Mouse (Mus musculus) heart, adult 2 months (tissue): ENCODE measurements around the gene Zdhhc8. TPM values are rescaled to one million over a fixed set of nuclear protein-coding genes. Genes with fewer than 3 reads are reported as not detected.

Source experiments
- DNase-seq, 2 experiments: peaks; one replicate each; pipeline ENCODE4 v3.0.0; 2021
- H3K27ac ChIP-seq: fragments of 200-600 bp; 2 replicates; pipeline ENCODE4 v1.8.1; 2022
- H3K27me3 ChIP-seq: fragments of 200-500 bp; 2 replicates; pipeline ENCODE4 v1.6.1; 2012; ENCODE audit warnings: mild to moderate bottlenecking, low read length, inconsistent platforms, mixed read lengths; ENCODE audit not compliant: control insufficient read depth, insufficient read depth
- H3K36me3 ChIP-seq: fragments of 200-500 bp; 2 replicates; pipeline ENCODE4 v1.6.1; 2012; ENCODE audit warnings: low read length, inconsistent platforms; ENCODE audit not compliant: control insufficient read depth, insufficient read depth
- H3K4me1 ChIP-seq: fragments of 200-500 bp; 2 replicates; pipeline ENCODE4 v1.6.1; 2011; ENCODE audit warnings: low read length; ENCODE audit not compliant: control insufficient read depth, insufficient read depth
- H3K4me3 ChIP-seq: fragments of 200-600 bp; 2 replicates; pipeline ENCODE4 v1.8.1; 2022
- H3K79me2 ChIP-seq: fragments of 200-500 bp; replicated peaks from 2 replicates; pipeline ENCODE4 v1.6.1; 2012; ENCODE audit warnings: mild to moderate bottlenecking, inconsistent platforms, low read length, moderate library complexity, mixed read lengths; ENCODE audit not compliant: control insufficient read depth, insufficient read depth
- H3K9ac ChIP-seq: fragments of 200-500 bp; 2 replicates; pipeline ENCODE4 v1.6.1; 2012; ENCODE audit warnings: low read depth, mild to moderate bottlenecking, control low read depth, inconsistent platforms, low read length, mixed read lengths
- CTCF ChIP-seq: fragments of 200-600 bp; IDR thresholded peaks from 2 replicates; pipeline ENCODE4 v1.8.1; 2022; ENCODE audit warnings: antibody characterized with exemption, mild to moderate bottlenecking, moderate library complexity
- EP300 ChIP-seq: fragments of 200-500 bp; IDR thresholded peaks from 2 replicates; pipeline ENCODE4 v1.6.1; 2011; ENCODE audit warnings: low read depth, low read length, control low read depth; ENCODE audit not compliant: insufficient read depth
- POLR2A ChIP-seq: fragments of 200-500 bp; IDR thresholded peaks from 2 replicates; pipeline ENCODE4 v1.6.1; 2011; ENCODE audit warnings: mild to moderate bottlenecking, low read depth, low read length, control low read depth; ENCODE audit not compliant: insufficient read depth
- WGBS: fragments of 180-500 bp; shearing (Covaris S2); methylation state at CpG from one replicate; pipeline ENCODE4 v1.1.7; 2018; 5-methylcytosine and 5-hydroxymethylcytosine counted together
- intact Hi-C: fragments of 180-260 bp; cut with DNase I; formaldehyde crosslinking; loops from one replicate; pipeline ENCODE4 v1.15.1; 2025
- long read RNA-seq: library from polyadenylated mRNA; stranded (forward); transcript quantifications from one replicate; pipeline ENCODE4 v2.0.0, GENCODE M21; 2021
- polyA plus RNA-seq: library from polyadenylated mRNA; depleted of rRNA; stranded (reverse); fragments of >200 nt; gene quantifications from 2 replicates; pipeline ENCODE4 v1.2.3, GENCODE M21; 2012; rRNA removed
- total RNA-seq, 2 experiments: library from RNA; stranded (reverse); gene quantifications; 2 replicates each; pipeline ENCODE4 v1.2.3; 2021

The Zdhhc8 gene
- total RNA-seq: 10 to 100 TPM; 19.6 to 22.7 TPM
- 36.0 and 51.5 TPM in 2 replicates for polyA plus RNA-seq
- long read RNA-seq, full-length matches to known transcripts: 10 of 17 reads
- long read RNA-seq, partial matches to known transcripts: 1 of 17 reads
- long read RNA-seq, other reads (novel, unspliced or antisense): 6 of 17 reads

GRCm38 (mm10) chr16:18234671-18235388 lies at the start of gene Zdhhc8:
Zdhhc8 (minus strand) TSS chr16:18235136.
- TF ChIP-seq CTCF: 0 out of 2 replicates have a peak, but pooled peaks have one; percentile 11
- peak; percentile 62 for TF ChIP-seq POLR2A
- no peak for TF ChIP-seq EP300
- Histone ChIP-seq H3K36me3 (no peaks in the 10 kb centered on the region), H3K4me1 (peaks cover 20% of the 10 kb centered on the region), H3K9ac (peak within 1 kb of the TSS; percentile 72), H3K79me2 (peaks cover 2% of the 10 kb centered on the region), H3K27ac (peak within 1 kb of the TSS; percentile 94), H3K4me3 (peak within 1 kb of the TSS; percentile 93), H3K27me3 (no peaks in the 10 kb centered on the region)
- intact Hi-C loops: loop anchor here (2.0 to 10.0 kb wide), 2 partner anchors 14 to 310 kb away; partner anchors contain the start of genes Ranbp1, Slc25a1 and Trmt2a
- WGBS: under 1% methylated on average over 79 of the region's 79 CpGs
- peak; percentile 86 to 90 for DNase-seq

GRCm38 (mm10) chr16:18275166-18275565 lies 40.2 kb upstream of the Zdhhc8 start:
- WGBS: 79% methylated on average over 2 of the region's 2 CpGs
- Histone ChIP-seq H3K36me3 (no peaks in the 10 kb centered on the region; the same call in 1 of the 2 replicates), H3K27ac (no peak overlapping the region), H3K9ac (no peak overlapping the region), H3K79me2 (no peaks in the 10 kb centered on the region), H3K4me1 (no peaks in the 10 kb centered on the region), H3K4me3 (no peak overlapping the region), H3K27me3 (no peaks in the 10 kb centered on the region)
- no peak for TF ChIP-seq CTCF
- TF ChIP-seq POLR2A: no peak
- TF ChIP-seq EP300: no peak
- no peak for DNase-seq
- intact Hi-C loops: no loop called here

GRCm38 (mm10) chr16:18268182-18268581 lies 33.2 kb upstream of the Zdhhc8 start:
- Histone ChIP-seq H3K4me3 (no peak overlapping the region), H3K27ac (no peak overlapping the region), H3K79me2 (no peaks in the 10 kb centered on the region), H3K9ac (no peak overlapping the region), H3K4me1 (no peaks in the 10 kb centered on the region), H3K27me3 (no peaks in the 10 kb centered on the region), H3K36me3 (peaks cover 2% of the 10 kb centered on the region; the same call in 1 of the 2 replicates)
- DNase-seq: no peak
- TF ChIP-seq EP300 (no peak), POLR2A (no peak), CTCF (peak; percentile 60)
- 82% methylated on average over 5 of the region's 5 CpGs for WGBS
- intact Hi-C loops: no loop called here

GRCm38 (mm10) chr16:18265024-18265423 lies 30.1 kb upstream of the Zdhhc8 start:
- DNase-seq: no peak
- H3K27ac ChIP-seq: no peak overlapping the region
- intact Hi-C loops: no loop called here
- WGBS: 77% methylated on average over 2 of the region's 2 CpGs
- no peaks in the 10 kb centered on the region for H3K4me1 ChIP-seq
- no peaks in the 10 kb centered on the region for H3K79me2 ChIP-seq
- H3K36me3 ChIP-seq: peaks cover 2% of the 10 kb centered on the region; the same call in 1 of the 2 replicates
- H3K4me3 ChIP-seq: no peak overlapping the region
- TF ChIP-seq CTCF: no peak
- no peak for TF ChIP-seq EP300
- TF ChIP-seq POLR2A: no peak
- no peaks in the 10 kb centered on the region for H3K27me3 ChIP-seq
- H3K9ac ChIP-seq: no peak overlapping the region

GRCm38 (mm10) chr16:18258221-18258620 lies 23.3 kb upstream of the Zdhhc8 start, which contains the start of gene Gm49776:
Gm49776 (minus strand) TSS chr16:18258321.
- TF ChIP-seq POLR2A (no peak), EP300 (no peak), CTCF (no peak)
- no peak within 1 kb of the TSS for H3K9ac ChIP-seq
- no peaks in the 10 kb centered on the region for H3K79me2 ChIP-seq
- H3K27ac ChIP-seq: no peak within 1 kb of the TSS
- WGBS: 87% methylated on average over 2 of the region's 2 CpGs
- H3K4me3 ChIP-seq: no peak within 1 kb of the TSS
- no peaks in the 10 kb centered on the region for H3K27me3 ChIP-seq
- DNase-seq: no peak
- intact Hi-C loops: no loop called here
- H3K4me1 ChIP-seq: no peaks in the 10 kb centered on the region
- H3K36me3 ChIP-seq: peaks cover 4% of the 10 kb centered on the region

- DNase-seq: no peak
- no peak overlapping the region for H3K27ac ChIP-seq
- intact Hi-C loops: no loop called here
- H3K27me3 ChIP-seq: no peaks in the 10 kb centered on the region
- H3K36me3 ChIP-seq: peaks cover 5% of the 10 kb centered on the region; the same call in 1 of the 2 replicates
- H3K4me3 ChIP-seq: no peak overlapping the region
- 71% methylated on average over 1 of the region's 1 CpGs for WGBS
- peaks cover 5% of the 10 kb centered on the region for H3K4me1 ChIP-seq
- peaks cover 3% of the 10 kb centered on the region; the same call in 1 of the 2 replicates for H3K79me2 ChIP-seq
- no peak overlapping the region for H3K9ac ChIP-seq
- TF ChIP-seq CTCF (no peak), EP300 (no peak), POLR2A (no peak)
These were observed 18.9 kb upstream of the Zdhhc8 start for GRCm38 (mm10) chr16:18253866-18254265.
